Mouse (Mus musculus) lung, adult 2 months (tissue): ENCODE data around the gene Klk11. TPM values are rescaled to one million over a fixed set of nuclear protein-coding genes. Genes with fewer than 3 reads are reported as not detected.

Experiments
- DNase-seq: peaks from one replicate; pipeline ENCODE4 v3.0.0; 2022
- H3K4me1 ChIP-seq: fragments of 200-500 bp; 2 replicates; pipeline ENCODE4 v1.6.1; 2011; ENCODE audit warnings: low read length; ENCODE audit not compliant: control insufficient read depth, insufficient read depth
- H3K4me3 ChIP-seq: fragments of 200-500 bp; replicated peaks from 2 replicates; pipeline ENCODE3; 2011; ENCODE audit warnings: low read depth, mild to moderate bottlenecking, control low read depth, low read length; ENCODE audit errors: extremely low read depth
- CTCF ChIP-seq: fragments of 200-500 bp; IDR thresholded peaks from 2 replicates; pipeline ENCODE4 v1.5.1; 2011; ENCODE audit warnings: mild to moderate bottlenecking, low read length, control low read depth; ENCODE audit not compliant: insufficient read depth
- POLR2A ChIP-seq: fragments of 200-500 bp; IDR thresholded peaks from 2 replicates; pipeline ENCODE4 v1.6.1; 2011; ENCODE audit warnings: low read depth, mild to moderate bottlenecking, control low read depth, low read length, borderline replicate concordance; ENCODE audit errors: extremely low read depth
- WGBS: fragments of 180-500 bp; shearing (Covaris S2); methylation state at CpG from one replicate; pipeline ENCODE4 v1.1.7; 2018; 5-methylcytosine and 5-hydroxymethylcytosine counted together
- polyA plus RNA-seq: library from polyadenylated mRNA; depleted of rRNA; stranded (reverse); fragments of >200 nt; gene quantifications from 2 replicates; pipeline ENCODE4 v1.2.3, GENCODE M21; 2012

The Klk11 gene
- polyA plus RNA-seq, 1 experiment: 26.4 TPM

GRCm38 (mm10) chr7:43775311-43776057 is 1.1 kb downstream of the Klk11 start:
- peak; percentile 1 for DNase-seq
- TF ChIP-seq CTCF: no peak
- 55% methylated on average over 6 of the region's 7 CpGs for WGBS
- H3K4me1 ChIP-seq: no peaks in the 10 kb centered on the region
- no peak overlapping the region for H3K4me3 ChIP-seq

- WGBS: 78% methylated on average over 5 of the region's 5 CpGs
- peak; percentile 0 for DNase-seq
- Histone ChIP-seq H3K4me1 (no peaks in the 10 kb centered on the region), H3K4me3 (no peak overlapping the region)
- TF ChIP-seq POLR2A: no peak
- TF ChIP-seq CTCF: no peak
Measured at GRCm38 (mm10) chr7:43776506-43776905, 2.1 kb downstream of the Klk11 start.

GRCm38 (mm10) chr7:43777423-43777822 is 3.0 kb downstream of the Klk11 start:
- 86% methylated on average over 12 of the region's 12 CpGs for WGBS
- no peak overlapping the region for H3K4me3 ChIP-seq
- no peaks in the 10 kb centered on the region for H3K4me1 ChIP-seq
- no peak for TF ChIP-seq CTCF
- no peak for TF ChIP-seq POLR2A
- DNase-seq: peak; percentile 1

GRCm38 (mm10) chr7:43778176-43778970 is 4.0 kb downstream of the Klk11 start:
- WGBS: 88% methylated on average over 10 of the region's 10 CpGs
- DNase-seq: peak; percentile 0
- Histone ChIP-seq H3K4me3 (no peak overlapping the region), H3K4me1 (no peaks in the 10 kb centered on the region)
- TF ChIP-seq CTCF (no peak), POLR2A (no peak)

GRCm38 (mm10) chr7:43780241-43780640 is 5.8 kb downstream of the Klk11 start:
- no peak for DNase-seq
- Histone ChIP-seq H3K4me1 (no peaks in the 10 kb centered on the region), H3K4me3 (no peak overlapping the region)
- no peak for TF ChIP-seq POLR2A
- no peak for TF ChIP-seq CTCF
- WGBS: 40% methylated on average over 6 of the region's 6 CpGs

GRCm38 (mm10) chr7:43780746-43781145 is 6.3 kb downstream of the Klk11 start, which contains the start of gene Klk10:
TSS of gene Klk10 (plus strand) at chr7:43781035.
- H3K4me3 ChIP-seq: no peak within 1 kb of the TSS
- DNase-seq: no peak
- no peaks in the 10 kb centered on the region for H3K4me1 ChIP-seq
- TF ChIP-seq CTCF (no peak), POLR2A (no peak)
- 36% methylated on average over 5 of the region's 5 CpGs for WGBS

DNA sequence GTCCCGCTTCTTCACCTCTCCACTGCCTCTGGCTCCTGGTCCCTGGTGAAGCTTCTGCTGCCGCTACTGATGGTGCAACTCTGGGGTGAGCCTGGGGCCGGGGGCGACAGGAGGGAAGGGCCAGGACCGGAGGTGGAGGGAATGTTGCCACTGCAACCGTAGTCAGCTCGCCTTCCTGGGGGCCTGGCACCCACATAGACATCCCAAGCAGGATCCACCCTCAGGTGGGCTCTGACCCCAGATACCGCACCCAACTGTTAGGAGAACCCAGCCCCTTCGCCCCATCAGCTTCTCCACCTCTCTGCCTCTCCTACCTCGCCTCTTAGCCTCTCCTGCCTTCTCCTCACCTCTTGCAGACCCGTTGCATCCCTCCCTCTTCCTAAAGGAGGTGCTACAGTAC is 7.1 kb downstream of the Klk11 start:
- no peak for DNase-seq
- Histone ChIP-seq H3K4me3 (no peak overlapping the region), H3K4me1 (no peaks in the 10 kb centered on the region)
- 86% methylated on average over 11 of the region's 11 CpGs for WGBS
- TF ChIP-seq POLR2A: no peak
- no peak for TF ChIP-seq CTCF

GRCm38 (mm10) chr7:43782275-43783265 is 8.2 kb downstream of the Klk11 start:
- TF ChIP-seq CTCF (peak; percentile 78), POLR2A (no peak)
- DNase-seq: peak; percentile 86
- 9% methylated on average over 36 of the region's 36 CpGs for WGBS
- Histone ChIP-seq H3K4me3 (peak overlapping the region; percentile 6), H3K4me1 (no peaks in the 10 kb centered on the region)

- no peak for DNase-seq
- 0 out of 2 replicates have a peak, but pooled peaks have one; percentile 13 for TF ChIP-seq CTCF
- no peak for TF ChIP-seq POLR2A
- H3K4me1 ChIP-seq: no peaks in the 10 kb centered on the region
- H3K4me3 ChIP-seq: no peak overlapping the region
- 87% methylated on average over 1 of the region's 1 CpGs for WGBS
Measured at GRCm38 (mm10) chr7:43785286-43785685, 10.9 kb downstream of the Klk11 start.
